Mouse (Mus musculus): ENCODE measurements around the gene Iqck.

DNA sequence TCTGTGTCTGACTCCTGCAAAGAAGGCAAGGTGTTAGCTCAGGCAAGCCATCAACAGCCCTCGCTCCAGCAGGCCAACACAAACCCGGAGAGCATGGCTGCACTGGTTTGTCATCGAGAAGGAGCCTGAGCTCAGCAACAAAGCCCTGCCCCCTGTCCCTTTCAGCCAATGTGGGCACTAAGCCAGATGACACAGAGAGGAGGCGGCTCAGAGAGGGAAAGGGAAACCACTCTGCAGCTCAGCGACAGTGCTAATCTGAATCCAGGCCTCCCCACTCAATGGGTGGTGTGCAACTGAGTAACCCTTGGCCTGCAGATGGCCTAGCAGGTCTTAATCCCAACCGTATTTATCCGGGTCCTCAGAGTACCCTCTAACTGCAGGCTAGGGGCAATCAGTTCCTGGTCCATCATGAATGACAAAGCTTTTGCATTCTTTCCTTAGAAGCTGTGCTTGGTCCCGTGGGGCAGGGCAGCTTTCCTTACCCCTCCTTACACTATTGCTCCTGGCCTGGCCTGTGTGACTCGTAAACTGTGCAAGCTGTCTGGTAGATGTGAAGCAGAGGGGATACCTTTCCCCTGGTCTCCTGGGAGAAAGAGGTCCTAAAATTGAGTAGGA, 4.8 kb upstream of the Iqck start:
- TF ChIP-seq CTCF (IDR thresholded peaks at IDR 0.05; ENCODE audit: low read depth) (no peak), EP300 (IDR thresholded peaks at IDR 0.05; ENCODE audit: low read depth) (no peak)

Measured in liver, embryonic 14.5 days (tissue).